Mouse (Mus musculus) frontal cortex, adult 2 months (tissue): ENCODE data around the gene Unc5cl. TPM values are rescaled to one million over a fixed set of nuclear protein-coding genes. Genes with fewer than 3 reads are reported as not detected.

Experiments used
- DNase-seq, 2 experiments: peaks; one replicate each; pipeline ENCODE4 v3.0.0; 2022; ENCODE audit warnings: low spot score in 1 of 2; ENCODE audit errors: extremely low spot score in 1 of 2
- polyA plus RNA-seq: library from polyadenylated mRNA; depleted of rRNA; stranded (reverse); fragments of >200 nt; gene quantifications from 2 replicates; pipeline ENCODE4 v1.2.3, GENCODE M21; 2012

The Unc5cl gene
- polyA plus RNA-seq, 1 experiment, result 0.08 TPM

- DNase-seq, result no peak
Observed at GRCm38 (mm10) chr17:48431054-48431453, 23.6 kb upstream of the Unc5cl start.

- no peak for DNase-seq
Observed at GRCm38 (mm10) chr17:48432158-48432980, 22.3 kb upstream of the Unc5cl start, which contains the start of gene Apobec2. Apobec2 (minus strand) TSS chr17:48432930.

- no peak for DNase-seq
Observed at GRCm38 (mm10) chr17:48433006-48433655, 21.6 kb upstream of the Unc5cl start.

DNA sequence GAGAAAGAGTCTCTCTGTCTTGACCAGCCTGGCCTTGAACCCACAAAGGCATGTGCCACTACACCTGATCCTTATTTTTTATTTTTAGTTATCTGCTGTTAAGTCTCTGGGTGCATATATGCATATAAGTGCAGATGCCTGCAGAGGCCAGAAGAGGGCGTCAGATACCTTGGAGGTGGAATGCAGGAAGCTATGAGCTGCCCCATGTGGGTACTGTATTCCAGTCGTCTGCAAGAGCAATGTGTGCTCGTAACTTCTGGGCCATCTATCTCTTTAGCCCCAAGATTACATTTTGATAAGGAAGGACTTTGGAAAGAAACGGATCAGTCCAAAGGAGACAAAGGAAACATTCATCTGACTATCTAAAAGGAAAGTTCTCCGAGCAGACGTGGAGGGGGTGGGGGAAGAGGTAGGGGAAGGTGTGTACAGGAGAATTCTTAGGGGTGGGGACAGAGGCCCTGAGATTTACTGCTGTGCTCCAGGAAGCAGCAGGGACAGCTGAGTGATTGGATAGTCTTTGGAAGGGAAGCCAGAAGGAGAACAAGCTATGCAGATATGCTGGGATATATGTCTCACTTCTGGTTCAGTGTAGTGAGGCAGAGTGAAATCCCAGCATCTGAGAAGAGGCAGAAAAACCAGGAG is 20.9 kb upstream of the Unc5cl start:
- DNase-seq, result no peak

DNA sequence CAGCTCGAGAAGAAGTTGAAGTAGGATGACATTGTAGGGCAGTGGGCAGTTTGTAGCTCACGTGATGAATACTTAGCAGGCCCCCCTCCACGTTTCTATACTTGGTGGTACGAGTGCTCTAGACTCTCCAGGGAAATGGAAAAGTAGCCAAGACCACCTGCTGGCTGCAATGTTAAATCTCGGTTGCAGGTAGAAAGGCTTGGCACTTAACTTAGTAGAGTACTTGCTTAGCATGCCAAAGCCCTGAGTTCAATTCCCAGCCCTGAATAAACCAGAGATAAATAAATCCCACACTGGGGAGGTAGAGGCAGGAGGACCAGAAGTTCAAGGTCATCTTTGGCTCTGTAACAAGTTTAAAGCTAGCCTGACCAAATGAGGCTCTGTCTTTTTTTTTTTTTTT is 20.2 kb upstream of the Unc5cl start:
- DNase-seq, result no peak

- no peak for DNase-seq
Observed at GRCm38 (mm10) chr17:48436487-48436886, 18.2 kb upstream of the Unc5cl start.

GRCm38 (mm10) chr17:48437421-48437911 is 17.2 kb upstream of the Unc5cl start:
- DNase-seq, result no peak

- no peak for DNase-seq
Observed at GRCm38 (mm10) chr17:48442745-48443457, 11.8 kb upstream of the Unc5cl start.

- no peak for DNase-seq
Observed at GRCm38 (mm10) chr17:48443542-48444145, 11.1 kb upstream of the Unc5cl start.

- DNase-seq, result no peak
Observed at GRCm38 (mm10) chr17:48447675-48448074, 7.0 kb upstream of the Unc5cl start.

GRCm38 (mm10) chr17:48450666-48451352 is 3.9 kb upstream of the Unc5cl start:
- no peak for DNase-seq

- no peak for DNase-seq
Observed at GRCm38 (mm10) chr17:48451353-48451675, 3.4 kb upstream of the Unc5cl start, which contains the start of gene Tspo2. Tspo2 (minus strand) TSS chr17:48451522.

DNA sequence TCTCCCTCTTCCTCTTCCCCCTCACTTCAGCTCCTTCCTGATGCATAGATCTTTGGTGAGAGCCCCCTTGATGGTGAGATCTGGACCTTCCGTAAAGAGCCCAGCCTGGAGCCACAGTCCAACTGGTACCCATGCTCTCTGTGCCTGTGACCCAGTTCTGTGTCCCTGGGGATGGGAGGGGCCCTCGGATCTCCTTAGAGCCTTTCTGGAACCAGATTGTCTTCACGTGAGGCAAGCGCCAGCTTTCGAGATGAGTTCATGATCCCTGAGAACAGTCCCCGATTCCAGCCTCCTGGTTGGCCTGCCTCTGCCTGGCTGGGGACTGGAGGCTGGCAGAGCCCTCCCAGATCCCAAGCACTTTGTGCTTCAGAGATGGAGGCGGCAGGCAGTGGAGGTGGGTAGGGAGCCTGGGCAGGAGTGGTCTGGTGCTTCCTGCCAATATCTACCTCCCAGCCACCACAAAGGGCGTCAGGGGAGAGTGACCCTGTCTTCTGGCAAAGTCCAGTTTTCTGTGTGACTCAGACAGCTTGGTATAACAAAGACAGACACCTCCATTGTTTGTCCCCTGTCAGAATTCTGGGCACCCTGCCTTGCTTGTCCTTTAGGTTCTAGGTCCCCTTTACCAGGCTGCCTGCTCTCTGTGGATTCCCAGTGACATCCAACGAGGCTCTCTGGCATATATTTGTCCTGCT is 2.8 kb upstream of the Unc5cl start:
- DNase-seq, result no peak

DNA sequence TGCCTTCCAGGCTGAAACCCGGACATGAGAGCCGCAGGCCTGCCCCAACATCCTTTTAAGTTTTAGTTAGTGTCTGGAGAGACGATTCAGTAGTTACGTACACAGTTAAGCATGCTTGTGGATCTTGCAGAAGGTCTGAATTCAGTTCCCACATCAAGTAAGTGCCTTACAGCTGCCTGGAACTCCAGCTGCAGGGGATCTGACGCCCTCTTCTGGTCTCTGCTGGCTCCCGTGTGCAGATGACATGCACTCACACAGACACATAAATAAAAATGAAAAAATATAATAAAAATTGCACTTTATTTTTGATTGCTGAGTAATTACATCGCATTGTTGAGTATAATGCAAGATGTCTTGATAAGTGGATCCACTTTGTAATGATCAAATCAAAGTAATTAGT is 1.2 kb upstream of the Unc5cl start:
- DNase-seq, result no peak

GRCm38 (mm10) chr17:48454190-48454589 is 511 bp upstream of the Unc5cl start:
- DNase-seq, result no peak

- no peak for DNase-seq
Observed at GRCm38 (mm10) chr17:48455955-48456354, 1.3 kb downstream of the Unc5cl start.

DNA sequence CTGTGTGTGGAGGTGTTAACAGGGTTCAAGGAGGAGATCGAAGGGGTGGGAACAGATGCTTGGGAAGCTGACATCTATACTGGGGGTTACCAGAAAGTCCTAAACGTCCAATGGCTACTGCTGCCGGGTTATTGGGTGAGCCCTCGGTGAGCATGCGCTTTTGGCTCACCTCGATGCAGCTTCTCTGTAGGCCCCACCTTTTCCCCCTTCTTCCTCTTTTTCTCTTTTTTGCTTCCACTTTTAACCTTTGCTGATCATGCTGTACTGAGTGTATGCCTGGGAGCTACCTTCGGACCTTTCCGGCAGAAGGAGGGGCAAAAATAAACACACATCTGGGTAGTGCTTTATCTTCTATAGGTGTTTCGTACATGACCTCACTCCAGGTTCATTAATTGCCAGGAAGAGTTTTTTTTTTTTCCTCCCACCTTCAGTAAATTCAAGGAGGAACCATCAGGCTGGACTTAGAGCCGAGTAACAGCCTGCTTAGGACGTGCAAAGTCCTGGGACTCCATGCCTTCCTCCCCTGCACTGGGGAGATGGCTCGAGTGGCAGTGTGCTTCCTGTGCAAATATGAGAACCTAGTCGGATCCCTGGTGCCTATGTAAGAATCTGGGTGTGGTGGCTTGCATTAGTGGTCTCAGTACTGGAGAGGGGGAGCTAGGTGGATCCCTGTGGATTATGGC is 3.4 kb downstream of the Unc5cl start:
- no peak for DNase-seq

- no peak for DNase-seq
Observed at GRCm38 (mm10) chr17:48462096-48462495, 7.4 kb downstream of the Unc5cl start.

DNA sequence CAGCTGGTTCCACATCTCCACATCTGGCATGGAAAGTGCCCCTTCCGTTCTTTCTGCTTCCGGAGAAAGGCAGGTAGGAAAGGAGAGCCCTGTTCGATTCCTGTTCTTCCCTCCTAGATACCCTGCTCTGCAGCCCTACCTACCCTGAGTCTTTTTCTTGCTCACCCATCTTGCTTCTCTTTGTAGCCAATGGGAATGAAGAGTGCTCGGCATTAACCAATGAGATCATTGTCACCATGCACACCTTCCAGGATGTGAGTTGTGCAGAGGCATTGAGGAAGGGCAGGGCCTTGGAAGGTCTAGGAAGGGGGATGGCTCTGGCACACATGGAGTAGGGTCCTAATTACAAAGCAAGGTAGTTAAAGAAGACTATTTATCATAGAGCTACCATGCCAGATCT is 8.7 kb downstream of the Unc5cl start:
- no peak for DNase-seq
